Mouse (Mus musculus) intestine, embryonic 16.5 days (tissue): ENCODE data around the gene Dbndd1. TPM values are rescaled to one million over a fixed set of nuclear protein-coding genes. Genes with fewer than 3 reads are reported as not detected.

Experiments used
- ATAC-seq: fragments of 200-750 bp; cut with Nextera tagmentation; 2 replicates; pipeline ENCODE4 v1.8.0; 2017; ENCODE audit warnings: moderate TSS enrichment, moderate library complexity
- H3K27ac ChIP-seq: fragments of 300-500 bp; sonication (generic); 2 replicates; pipeline ENCODE4 v1.5.1; 2014; ENCODE audit warnings: mild to moderate bottlenecking, low read length
- H3K27me3 ChIP-seq: fragments of 300-500 bp; sonication (generic); replicated peaks from 2 replicates; pipeline ENCODE4 v1.6.1; 2014; ENCODE audit warnings: low read length, control low read depth, mixed read lengths; ENCODE audit not compliant: control insufficient read depth, insufficient read depth
- H3K36me3 ChIP-seq: fragments of 300-500 bp; sonication (generic); 2 replicates; pipeline ENCODE4 v1.6.1; 2014; ENCODE audit warnings: low read length, control low read depth; ENCODE audit not compliant: control insufficient read depth, insufficient read depth
- H3K4me1 ChIP-seq: fragments of 300-500 bp; sonication (generic); 2 replicates; pipeline ENCODE4 v1.6.1; 2014; ENCODE audit warnings: low read length, control low read depth, mixed read lengths; ENCODE audit not compliant: control insufficient read depth, insufficient read depth
- H3K4me2 ChIP-seq: fragments of 300-500 bp; sonication (generic); 2 replicates; pipeline ENCODE4 v1.6.1; 2014; ENCODE audit warnings: low read depth, low read length, control low read depth
- H3K4me3 ChIP-seq: fragments of 300-500 bp; sonication (generic); 2 replicates; pipeline ENCODE4 v1.5.1; 2014; ENCODE audit warnings: mild to moderate bottlenecking, low read length
- H3K9ac ChIP-seq: fragments of 300-500 bp; sonication (generic); 2 replicates; pipeline ENCODE4 v1.6.1; 2014; ENCODE audit warnings: low read depth, low read length
- H3K9me3 ChIP-seq: fragments of 300-500 bp; sonication (generic); 2 replicates; pipeline ENCODE4 v1.6.1; 2016; ENCODE audit warnings: low read length, control low read depth; ENCODE audit not compliant: control insufficient read depth
- WGBS: fragments of 180-500 bp; shearing (Covaris S2); extraction: QIAGEN DNeasy Blood & Tissue Kit; methylation state at CpG from one replicate; pipeline ENCODE4 v1.1.7; 2014; 5-methylcytosine and 5-hydroxymethylcytosine counted together
- polyA plus RNA-seq: library from polyadenylated mRNA; unstranded; fragments of >200 nt; fragmentation: Nextera tagmentation; extraction: Ambion mirVana; gene quantifications from 2 replicates; pipeline ENCODE4 v1.2.1, GENCODE M21; 2015

The Dbndd1 gene
- polyA plus RNA-seq, 1 experiment from 2014 or later: 2.8 TPM

- Histone ChIP-seq H3K36me3 (peaks cover 33% of the 10 kb centered on the region), H3K9ac (no peak overlapping the region), H3K27me3 (no peaks in the 10 kb centered on the region), H3K4me1 (no peaks in the 10 kb centered on the region), H3K27ac (no peak overlapping the region), H3K4me3 (no peak overlapping the region), H3K9me3 (0 out of 2 replicates have a peak, but pooled peaks cover 3% of the 10 kb centered on the region), H3K4me2 (no peak overlapping the region)
- 92% methylated on average over 5 of the region's 5 CpGs for WGBS
- no peak for ATAC-seq
Observed at GRCm38 (mm10) chr8:123502192-123502591, 13.1 kb downstream of the Dbndd1 start.

- 0 out of 2 replicates have a peak, but pooled peaks cover 3% of the 10 kb centered on the region for H3K9me3 ChIP-seq
- ATAC-seq: no peak
- no peak overlapping the region for H3K4me3 ChIP-seq
- no peak overlapping the region for H3K9ac ChIP-seq
- WGBS: 95% methylated on average over 11 of the region's 11 CpGs
- peaks cover 49% of the 10 kb centered on the region for H3K36me3 ChIP-seq
- H3K27me3 ChIP-seq: no peaks in the 10 kb centered on the region
- no peak overlapping the region for H3K4me2 ChIP-seq
- no peak overlapping the region for H3K27ac ChIP-seq
- no peaks in the 10 kb centered on the region for H3K4me1 ChIP-seq
Observed at GRCm38 (mm10) chr8:123499556-123499955, 15.7 kb downstream of the Dbndd1 start.

- WGBS: 90% methylated on average over 11 of the region's 11 CpGs
- ATAC-seq: no peak
- Histone ChIP-seq H3K4me2 (no peak overlapping the region), H3K36me3 (peaks cover 49% of the 10 kb centered on the region), H3K4me3 (no peak overlapping the region), H3K27me3 (no peaks in the 10 kb centered on the region), H3K4me1 (no peaks in the 10 kb centered on the region), H3K27ac (no peak overlapping the region), H3K9ac (no peak overlapping the region), H3K9me3 (0 out of 2 replicates have a peak, but pooled peaks cover 3% of the 10 kb centered on the region)
Observed at GRCm38 (mm10) chr8:123498963-123499362, 16.3 kb downstream of the Dbndd1 start.

GRCm38 (mm10) chr8:123497699-123498098 lies 17.6 kb downstream of the Dbndd1 start:
- peaks cover 40% of the 10 kb centered on the region for H3K36me3 ChIP-seq
- H3K27ac ChIP-seq: no peak overlapping the region
- H3K4me2 ChIP-seq: no peak overlapping the region
- no peaks in the 10 kb centered on the region for H3K4me1 ChIP-seq
- 84% methylated on average over 4 of the region's 4 CpGs for WGBS
- no peak overlapping the region for H3K4me3 ChIP-seq
- no peak for ATAC-seq
- no peak overlapping the region for H3K9ac ChIP-seq
- no peaks in the 10 kb centered on the region for H3K27me3 ChIP-seq
- no peaks in the 10 kb centered on the region for H3K9me3 ChIP-seq

- Histone ChIP-seq H3K27ac (no peak overlapping the region), H3K9ac (no peak overlapping the region), H3K4me1 (no peaks in the 10 kb centered on the region), H3K27me3 (no peaks in the 10 kb centered on the region), H3K4me2 (no peak overlapping the region), H3K9me3 (no peaks in the 10 kb centered on the region), H3K36me3 (peaks cover 53% of the 10 kb centered on the region), H3K4me3 (no peak overlapping the region)
- 97% methylated on average over 9 of the region's 9 CpGs for WGBS
- ATAC-seq: no peak
Observed at GRCm38 (mm10) chr8:123492898-123493297, 22.4 kb downstream of the Dbndd1 start.

GRCm38 (mm10) chr8:123491280-123492075 lies 23.8 kb downstream of the Dbndd1 start:
- Histone ChIP-seq H3K27me3 (no peaks in the 10 kb centered on the region), H3K36me3 (peaks cover 61% of the 10 kb centered on the region), H3K9ac (no peak overlapping the region), H3K4me1 (no peaks in the 10 kb centered on the region), H3K4me3 (no peak overlapping the region), H3K9me3 (no peaks in the 10 kb centered on the region), H3K4me2 (no peak overlapping the region), H3K27ac (no peak overlapping the region)
- ATAC-seq: no peak
- WGBS: 91% methylated on average over 15 of the region's 15 CpGs

GRCm38 (mm10) chr8:123482627-123483026 lies 32.6 kb downstream of the Dbndd1 start:
- no peak overlapping the region for H3K4me2 ChIP-seq
- peaks cover 9% of the 10 kb centered on the region for H3K4me1 ChIP-seq
- no peak overlapping the region for H3K4me3 ChIP-seq
- H3K27me3 ChIP-seq: no peaks in the 10 kb centered on the region
- no peak overlapping the region for H3K9ac ChIP-seq
- ATAC-seq: no peak
- peaks cover 32% of the 10 kb centered on the region for H3K36me3 ChIP-seq
- H3K27ac ChIP-seq: no peak overlapping the region
- WGBS: 88% methylated on average over 7 of the region's 7 CpGs
- H3K9me3 ChIP-seq: no peaks in the 10 kb centered on the region

- peak; percentile 14 for ATAC-seq
- WGBS: 33% methylated on average over 16 of the region's 16 CpGs
- Histone ChIP-seq H3K9ac (peak overlapping the region; percentile 93), H3K4me2 (peak overlapping the region; percentile 67), H3K36me3 (peaks cover 11% of the 10 kb centered on the region; the same call in 1 of the 2 replicates), H3K9me3 (no peaks in the 10 kb centered on the region), H3K27me3 (no peaks in the 10 kb centered on the region), H3K4me3 (peak overlapping the region; percentile 85), H3K4me1 (peaks cover 14% of the 10 kb centered on the region), H3K27ac (peak overlapping the region; percentile 95)
Observed at GRCm38 (mm10) chr8:123478456-123479218, 36.6 kb downstream of the Dbndd1 start.

- Histone ChIP-seq H3K4me3 (peak within 1 kb of the TSS; percentile 85), H3K9ac (peak within 1 kb of the TSS; percentile 93), H3K9me3 (no peaks in the 10 kb centered on the region), H3K27me3 (no peaks in the 10 kb centered on the region), H3K36me3 (peaks cover 11% of the 10 kb centered on the region; the same call in 1 of the 2 replicates), H3K4me2 (peak within 1 kb of the TSS; percentile 76), H3K27ac (peak within 1 kb of the TSS; percentile 95), H3K4me1 (peaks cover 14% of the 10 kb centered on the region)
- ATAC-seq: peak; percentile 94
- under 1% methylated on average over 57 of the region's 58 CpGs for WGBS
Observed at GRCm38 (mm10) chr8:123477737-123478258, 37.5 kb downstream of the Dbndd1 start, which contains the start of gene Afg3l1. Gene Afg3l1 (plus strand): TSS chr8:123477903.
